Mouse (Mus musculus) neural tube, embryonic 10.5 days (tissue): Measurements from ENCODE around the gene Sertad2.

Source experiments
- DNase-seq: peaks from one replicate; pipeline ENCODE4 v3.0.0-alpha.2; 2017; ENCODE audit warnings: low spot score; ENCODE audit errors: extremely low spot score

Sertad2 gene

DNA sequence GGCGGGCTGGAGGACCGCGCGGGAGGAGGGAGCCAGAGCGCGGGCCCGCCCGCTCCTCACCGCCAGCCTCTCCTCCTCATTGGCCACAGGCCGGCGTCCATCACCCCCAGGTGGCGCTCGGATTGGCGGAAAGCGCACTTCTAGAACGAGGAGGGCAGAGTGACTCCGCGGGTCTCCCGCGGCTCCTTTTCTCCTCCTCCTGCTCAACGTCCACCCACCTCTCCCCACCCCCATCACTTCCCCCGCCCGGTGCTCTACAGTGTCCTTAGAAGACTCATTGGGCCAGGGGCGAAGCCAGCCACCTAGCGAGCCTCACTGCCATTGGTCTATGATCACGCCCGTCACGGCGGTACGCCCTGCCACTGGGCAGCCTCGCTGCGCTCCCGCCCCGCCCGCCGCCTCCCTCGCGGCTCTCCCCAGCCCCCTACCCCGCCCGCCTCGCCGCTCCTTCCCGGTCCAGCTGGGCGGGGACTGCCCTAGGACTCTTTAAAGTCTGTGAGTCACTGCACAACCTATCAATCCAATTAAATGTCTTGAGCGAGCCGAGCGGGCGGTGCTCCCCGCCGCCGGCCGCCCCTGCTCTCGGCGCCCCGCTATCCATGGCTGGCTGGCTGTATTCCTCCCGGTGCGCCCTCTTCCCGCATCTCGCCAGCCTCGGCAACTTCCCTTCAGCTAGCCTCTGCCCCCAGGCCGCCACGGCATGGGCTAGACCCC is at the start of gene Sertad2:
Sertad2 (plus strand) TSS at position 515 of the 714 bp plus-strand sequence.
- peak; percentile 96 for DNase-seq

DNA sequence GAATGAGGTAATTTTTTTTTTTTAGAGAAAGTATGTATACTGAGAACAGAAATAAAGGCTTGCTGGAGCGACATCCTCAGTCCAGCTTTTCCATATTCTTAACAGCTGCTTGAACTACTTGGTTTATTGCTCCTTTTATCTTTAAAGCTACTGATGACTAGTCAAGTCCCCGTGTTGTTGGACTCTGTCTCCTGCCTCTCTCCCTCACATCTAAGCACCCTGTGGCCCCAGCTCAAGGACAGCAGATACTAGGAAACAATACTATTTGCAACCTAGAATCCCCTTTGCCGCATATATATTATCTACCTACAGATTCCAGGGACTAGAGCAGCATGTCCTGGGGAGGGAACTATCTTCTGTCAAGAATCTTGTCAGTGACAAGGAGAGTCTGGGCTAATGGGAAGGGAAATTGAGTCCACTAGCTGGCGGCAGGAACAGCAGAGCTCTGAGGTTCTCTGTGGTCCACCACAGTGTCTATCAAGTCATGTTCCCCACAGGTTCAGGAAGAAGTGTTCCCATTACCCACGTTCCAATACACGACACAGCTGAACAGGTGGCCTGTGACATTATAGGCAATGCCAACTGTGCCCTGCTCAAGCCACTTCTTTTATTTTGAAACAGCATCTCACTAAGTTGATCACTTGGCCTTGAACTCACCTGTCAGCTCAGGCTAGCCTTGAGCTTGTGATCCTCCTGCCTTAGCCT is 49.0 kb upstream of the Sertad2 start:
- DNase-seq, result no peak

DNA sequence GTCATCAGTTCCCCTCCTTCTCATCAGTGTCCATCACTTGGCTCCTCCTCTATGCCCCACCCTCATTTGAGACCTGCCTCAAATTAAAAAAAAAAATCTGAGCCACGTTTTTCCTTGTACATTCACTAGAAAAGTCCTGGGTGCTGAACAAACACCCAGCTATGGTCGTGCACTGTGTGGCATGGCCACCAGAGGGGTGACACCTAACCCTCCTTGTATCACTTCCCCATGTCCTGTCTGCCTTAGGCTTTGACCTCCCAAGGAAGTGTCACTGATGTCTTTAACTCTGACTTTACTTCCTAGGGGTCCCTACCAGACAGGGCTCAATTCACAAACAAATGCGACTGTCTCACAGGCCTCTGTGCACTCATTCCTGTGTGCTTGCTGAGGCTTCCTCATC is 42.5 kb upstream of the Sertad2 start:
- DNase-seq, result no peak

GRCm38 (mm10) chr11:20501160-20501955 is 41.7 kb upstream of the Sertad2 start:
- DNase-seq, result no peak

- DNase-seq, result no peak
Observed at GRCm38 (mm10) chr11:20513574-20513973, 29.5 kb upstream of the Sertad2 start.

GRCm38 (mm10) chr11:20514757-20515156 is 28.3 kb upstream of the Sertad2 start:
- DNase-seq, result no peak

GRCm38 (mm10) chr11:20521321-20521720 is 21.7 kb upstream of the Sertad2 start:
- no peak for DNase-seq

- no peak for DNase-seq
Observed at GRCm38 (mm10) chr11:20522750-20523149, 20.3 kb upstream of the Sertad2 start.

- no peak for DNase-seq
Observed at GRCm38 (mm10) chr11:20524435-20524834, 18.6 kb upstream of the Sertad2 start.

GRCm38 (mm10) chr11:20525909-20526308 is 17.1 kb upstream of the Sertad2 start:
- no peak for DNase-seq

GRCm38 (mm10) chr11:20527901-20528300 is 15.2 kb upstream of the Sertad2 start:
- no peak for DNase-seq

- no peak for DNase-seq
Observed at GRCm38 (mm10) chr11:20531682-20531991, 11.4 kb upstream of the Sertad2 start.

GRCm38 (mm10) chr11:20531992-20532881 is 10.8 kb upstream of the Sertad2 start:
- DNase-seq, result peak; percentile 68

DNA sequence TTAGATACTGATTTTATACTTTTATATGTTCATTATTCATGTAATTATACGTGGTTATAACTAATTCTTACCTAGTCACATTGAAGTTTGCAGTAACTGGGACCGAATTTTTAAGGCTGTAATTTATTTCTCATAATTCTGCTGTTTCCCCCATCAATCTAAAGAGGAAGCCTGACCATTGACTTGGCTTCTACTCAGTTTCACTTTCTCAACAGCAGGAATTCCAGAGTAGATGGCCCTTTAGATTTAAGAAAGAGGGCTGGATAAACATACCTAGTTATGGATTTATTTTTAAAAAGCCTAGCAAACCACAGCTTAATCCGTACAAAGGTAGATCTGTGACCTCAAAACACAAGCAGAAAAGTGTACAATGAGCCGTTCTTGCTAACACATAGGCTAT is 9.8 kb upstream of the Sertad2 start:
- no peak for DNase-seq

DNA sequence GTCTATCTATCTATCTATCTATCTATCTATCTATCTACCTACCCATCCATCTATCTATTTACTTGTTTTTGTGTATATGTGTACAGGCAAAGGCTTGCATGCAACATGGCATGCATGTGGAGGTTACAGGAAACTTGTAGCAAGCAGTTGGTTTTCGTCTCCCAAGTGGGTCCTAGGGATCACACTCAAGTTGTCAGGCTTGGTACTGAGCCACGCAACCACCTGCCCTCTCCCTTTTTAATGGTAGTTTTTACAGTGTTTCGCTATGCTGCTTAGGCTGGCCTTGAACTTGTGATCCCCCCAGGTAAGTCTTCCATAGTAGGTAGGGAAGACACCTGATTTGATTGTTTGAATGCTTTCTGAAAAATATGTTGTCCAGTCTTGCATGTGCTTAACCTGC is 5.8 kb upstream of the Sertad2 start:
- DNase-seq, result no peak

GRCm38 (mm10) chr11:20538496-20538895 is 4.6 kb upstream of the Sertad2 start:
- DNase-seq, result no peak

- DNase-seq, result no peak
Observed at GRCm38 (mm10) chr11:20541280-20541679, 1.8 kb upstream of the Sertad2 start.

- no peak for DNase-seq
Observed at GRCm38 (mm10) chr11:20541995-20542637, 937 bp upstream of the Sertad2 start.

GRCm38 (mm10) chr11:20543453-20544120 is 534 bp downstream of the Sertad2 start:
- no peak for DNase-seq

DNA sequence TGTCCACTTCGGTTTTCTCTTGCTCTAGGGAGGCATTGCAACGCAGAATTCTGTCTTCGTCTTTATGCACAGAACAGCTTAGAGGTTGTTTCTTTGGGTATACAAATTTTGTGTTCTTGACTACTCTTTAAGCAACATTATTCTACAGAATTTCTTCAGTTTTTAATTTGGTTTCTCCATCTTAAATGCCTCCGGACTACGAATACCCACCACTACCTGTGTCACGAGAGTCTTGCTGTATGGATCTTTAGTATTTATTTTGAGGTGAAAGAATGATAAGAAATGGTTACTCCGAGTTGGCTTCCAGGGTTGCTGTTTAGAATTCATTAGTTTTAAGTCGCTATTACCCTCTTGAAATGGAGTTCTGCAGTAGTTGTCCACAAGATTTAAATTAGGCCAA is 1.3 kb downstream of the Sertad2 start:
- no peak for DNase-seq
